Mouse (Mus musculus) left cerebral cortex, postnatal 10 days (tissue): ENCODE results near the gene Ech1. TPM values are rescaled to one million over a fixed set of nuclear protein-coding genes. Genes with fewer than 3 reads are reported as not detected.

Experiments used
- DNase-seq, 2 experiments: peaks; one replicate each; pipeline ENCODE4 v3.0.0; 2021 to 2022; ENCODE audit warnings: low spot score in 2 of 2, mixed read lengths in 1 of 2; ENCODE audit errors: extremely low spot score in 1 of 2
- intact Hi-C: fragments of 180-260 bp; cut with DNase I; formaldehyde crosslinking; loops from one replicate; pipeline ENCODE4 v1.15.1; 2025
- total RNA-seq, 2 experiments: library from RNA; stranded (reverse); gene quantifications; 2 replicates each; pipeline ENCODE4 v1.2.3; 2021

Ech1 gene
- total RNA-seq, 2 experiments from 2014 or later, result 40.8 to 43.3 TPM

DNA sequence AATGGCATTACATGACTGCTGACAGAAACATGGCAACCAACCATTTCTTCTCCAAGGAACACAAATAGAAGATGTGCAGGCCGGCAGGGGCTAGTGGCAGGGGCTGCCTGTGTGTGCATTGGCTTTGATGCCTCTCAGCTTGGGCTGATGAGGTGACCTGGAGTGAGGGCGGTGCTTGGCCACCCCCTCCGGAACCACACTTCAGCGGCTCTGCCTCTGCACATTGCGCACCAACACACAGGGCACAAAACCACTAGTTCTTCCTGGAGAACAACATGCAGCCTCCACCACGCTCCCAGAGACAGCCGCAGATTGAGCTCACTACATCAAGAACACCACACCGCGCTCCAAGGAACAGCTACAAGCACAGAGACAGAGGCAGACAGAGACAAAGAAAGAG, 8.8 kb upstream of the Ech1 start:
- no peak for DNase-seq
- intact Hi-C loops, result no loop called here

DNA sequence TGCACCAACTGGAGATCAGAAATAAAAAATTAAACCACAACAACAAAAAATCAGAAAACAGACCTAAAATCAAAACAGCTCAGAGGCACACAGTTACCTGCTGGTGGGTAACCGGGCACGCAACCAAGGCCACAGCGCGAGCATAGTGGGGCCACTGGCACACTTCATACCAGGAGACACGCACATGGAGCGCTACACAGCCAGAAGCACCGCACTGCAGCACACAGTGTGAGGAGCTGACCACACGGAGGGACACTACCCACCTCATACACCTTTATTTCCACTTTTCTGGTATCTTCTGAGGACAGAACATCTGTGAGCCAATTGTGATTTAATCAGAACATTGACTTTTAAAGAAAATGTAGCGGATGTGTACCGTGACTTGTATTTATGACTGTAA, 8.1 kb upstream of the Ech1 start:
- no peak for DNase-seq
- intact Hi-C loops, result no loop called here

DNA sequence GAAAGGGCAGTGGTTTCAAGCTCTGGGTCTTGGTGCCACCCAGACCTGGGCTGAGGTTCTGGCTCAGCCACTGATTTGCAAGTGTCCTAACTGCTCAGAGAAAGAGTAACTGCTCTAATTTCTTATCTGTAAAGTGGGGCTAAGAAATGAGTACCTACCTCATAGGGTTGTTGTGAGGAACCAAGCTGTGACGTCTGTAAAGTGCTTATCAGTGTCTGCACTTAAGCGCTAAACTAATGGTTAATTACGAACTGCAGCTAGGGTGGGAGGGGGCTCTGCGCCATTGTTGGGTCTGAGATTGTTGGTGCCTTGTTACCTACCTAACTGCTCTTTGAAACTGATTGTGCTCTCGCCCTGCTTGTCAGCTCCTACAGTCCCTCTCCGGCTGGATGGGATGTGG, 7.5 kb upstream of the Ech1 start:
- no peak for DNase-seq
- intact Hi-C loops, result no loop called here

DNA sequence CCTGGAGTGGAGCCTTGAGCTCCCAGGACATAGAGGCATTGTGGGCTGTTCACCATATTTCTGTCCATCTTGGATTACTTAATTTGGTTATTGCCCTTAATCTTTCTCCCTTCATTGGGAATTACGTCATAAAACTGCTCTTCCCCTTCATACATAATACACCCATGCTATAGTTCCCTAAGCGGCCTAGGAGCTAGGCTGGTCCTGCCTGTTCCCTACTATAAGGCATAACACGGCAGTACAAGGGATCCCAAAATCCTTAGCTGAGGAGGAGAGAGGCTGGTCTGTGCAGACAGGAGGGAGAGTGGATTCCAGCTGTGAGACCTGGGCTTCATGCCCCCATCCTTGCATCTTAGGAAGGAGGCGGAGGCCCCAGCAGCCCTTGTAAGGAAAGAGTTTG, 7.1 kb upstream of the Ech1 start:
- intact Hi-C loops, result no loop called here

DNA sequence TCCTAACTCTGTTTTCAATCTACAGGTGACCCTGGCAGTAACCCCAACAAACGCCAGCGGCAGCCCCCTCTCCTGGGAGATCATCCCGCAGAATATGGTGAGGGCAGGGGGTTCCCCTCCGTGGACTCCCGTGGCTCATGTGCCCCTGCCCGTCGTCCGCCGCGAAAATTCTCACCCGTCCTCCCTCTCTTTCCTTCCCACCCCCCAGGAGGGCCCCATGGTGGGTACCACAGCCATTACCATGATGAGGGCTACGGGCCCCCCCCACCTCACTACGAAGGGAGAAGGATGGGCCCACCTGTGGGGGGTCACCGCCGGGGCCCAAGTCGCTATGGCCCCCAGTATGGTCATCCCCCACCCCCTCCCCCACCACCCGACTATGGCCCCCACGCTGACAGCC, 6.6 kb upstream of the Ech1 start:
- intact Hi-C loops, result no loop called here
- no peak for DNase-seq

More for the DNA sequence above, 7.1 kb upstream of the Ech1 start:
- no peak for DNase-seq

DNA sequence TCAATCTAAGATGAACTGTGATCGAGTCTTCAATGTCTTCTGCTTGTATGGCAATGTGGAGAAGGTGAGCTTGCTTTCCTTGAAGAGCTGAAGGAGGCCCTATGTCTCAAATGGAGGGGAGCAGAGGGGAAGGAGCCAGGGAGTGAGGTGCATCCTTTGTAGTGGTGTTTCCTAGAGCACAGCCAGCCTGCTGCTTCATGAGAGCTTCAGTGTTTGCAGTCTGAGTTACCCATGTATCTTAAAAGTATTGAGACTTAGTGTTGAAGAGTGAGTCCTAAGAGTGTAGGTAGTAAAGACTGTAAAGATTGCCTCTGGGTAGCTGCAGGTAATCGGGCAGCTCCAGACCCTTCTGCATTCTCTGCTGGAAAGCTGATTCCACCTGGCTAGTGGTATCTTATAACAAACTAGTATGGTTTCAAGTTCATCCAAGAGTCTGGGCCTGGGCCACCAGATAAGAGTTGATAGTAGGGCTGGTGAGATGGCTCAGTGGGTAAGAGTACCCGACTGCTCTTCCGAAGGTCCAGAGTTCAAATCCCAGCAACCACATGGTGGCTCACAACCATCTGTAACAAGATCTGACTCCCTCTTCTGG, 6.1 kb upstream of the Ech1 start:
- intact Hi-C loops, result no loop called here

DNA sequence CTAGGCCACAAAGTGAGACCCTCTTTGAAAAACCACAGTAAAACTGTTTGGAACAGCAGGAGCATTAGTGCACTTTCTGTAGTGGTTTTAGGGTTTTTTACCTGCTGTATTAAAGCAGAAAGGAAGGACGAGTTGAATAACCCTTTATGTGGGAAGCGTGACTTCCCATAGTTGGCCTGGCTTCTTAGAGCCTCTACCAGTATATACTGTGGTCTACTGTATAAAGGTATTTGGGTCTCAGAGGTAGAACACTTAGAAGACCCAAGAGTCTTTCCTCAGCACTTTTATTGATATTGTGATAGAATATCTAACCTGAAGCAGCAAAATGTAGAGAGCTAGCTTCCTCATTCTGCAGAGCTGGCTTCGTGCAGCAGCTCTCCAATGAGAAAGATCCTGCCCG, 5.4 kb upstream of the Ech1 start:
- no peak for DNase-seq
- intact Hi-C loops, result no loop called here

More for the DNA sequence above, 6.1 kb upstream of the Ech1 start:
- DNase-seq, result no peak

DNA sequence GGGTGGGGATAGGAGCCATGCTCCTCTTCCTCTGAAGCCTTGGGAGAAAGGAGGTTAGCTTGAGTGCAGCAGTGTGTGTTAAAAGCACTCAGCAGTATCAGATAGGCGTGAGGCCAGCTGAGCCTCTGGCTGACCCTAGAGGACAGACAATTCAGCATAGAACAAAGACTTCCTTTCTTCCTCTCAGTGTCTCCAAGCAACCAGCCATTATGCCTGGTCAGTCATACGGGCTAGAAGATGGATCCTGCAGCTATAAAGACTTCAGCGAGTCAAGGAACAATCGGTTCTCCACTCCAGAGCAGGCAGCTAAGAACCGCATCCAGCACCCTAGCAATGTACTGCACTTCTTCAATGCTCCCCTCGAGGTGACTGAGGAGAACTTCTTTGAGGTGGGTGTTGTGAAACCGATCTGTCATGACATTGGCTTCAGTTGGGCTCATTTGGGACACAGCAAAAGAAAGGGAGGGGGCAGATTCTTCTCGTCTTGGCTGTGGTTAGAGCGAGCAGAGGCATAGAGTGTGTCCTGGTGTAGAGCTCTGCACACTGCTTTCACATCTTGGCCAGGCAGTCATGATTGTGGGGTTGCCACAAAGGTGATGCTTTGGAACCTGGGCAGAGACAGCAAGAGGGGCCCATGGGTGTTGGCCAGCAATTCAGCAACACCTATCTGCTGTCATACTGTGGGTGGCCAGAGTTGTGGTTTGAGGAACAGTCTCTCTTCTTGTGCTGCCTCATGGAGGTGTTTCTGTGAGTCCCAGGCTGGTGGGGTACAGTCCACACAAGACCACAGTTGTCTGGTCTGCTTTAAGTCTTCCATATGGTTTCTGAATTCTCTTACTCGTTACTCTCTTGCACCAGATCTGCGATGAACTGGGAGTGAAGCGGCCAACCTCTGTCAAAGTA, 4.4 kb upstream of the Ech1 start:
- intact Hi-C loops, result no loop called here
- no peak for DNase-seq

DNA sequence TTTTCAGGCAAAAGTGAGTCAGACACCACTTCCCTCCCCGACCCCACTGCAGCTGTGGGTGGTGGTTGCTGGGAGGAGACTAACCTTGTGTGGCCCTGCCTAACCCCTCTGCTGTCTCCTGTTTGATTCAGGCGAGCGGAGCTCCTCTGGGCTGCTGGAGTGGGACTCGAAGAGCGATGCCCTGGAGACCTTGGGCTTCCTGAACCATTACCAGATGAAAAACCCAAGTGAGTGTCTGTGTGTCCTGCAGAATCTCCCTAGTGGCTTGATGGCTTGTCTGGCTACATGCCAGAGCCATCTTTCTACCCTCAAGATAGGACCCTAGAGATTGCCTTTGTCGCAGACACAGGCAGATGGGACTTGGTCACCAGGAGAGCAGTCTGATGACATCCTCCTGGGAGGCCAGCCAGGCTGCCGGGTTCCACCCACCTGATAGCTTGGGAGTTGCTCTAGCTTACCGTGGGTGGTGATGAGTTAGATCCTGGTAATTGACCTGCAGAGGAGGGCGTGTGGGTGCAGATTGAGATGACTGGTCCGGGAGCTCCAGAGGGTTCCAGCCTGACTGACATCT, 3.7 kb upstream of the Ech1 start:
- DNase-seq, result peak in 1 of 2 experiments; percentile 71
- intact Hi-C loops, result no loop called here

DNA sequence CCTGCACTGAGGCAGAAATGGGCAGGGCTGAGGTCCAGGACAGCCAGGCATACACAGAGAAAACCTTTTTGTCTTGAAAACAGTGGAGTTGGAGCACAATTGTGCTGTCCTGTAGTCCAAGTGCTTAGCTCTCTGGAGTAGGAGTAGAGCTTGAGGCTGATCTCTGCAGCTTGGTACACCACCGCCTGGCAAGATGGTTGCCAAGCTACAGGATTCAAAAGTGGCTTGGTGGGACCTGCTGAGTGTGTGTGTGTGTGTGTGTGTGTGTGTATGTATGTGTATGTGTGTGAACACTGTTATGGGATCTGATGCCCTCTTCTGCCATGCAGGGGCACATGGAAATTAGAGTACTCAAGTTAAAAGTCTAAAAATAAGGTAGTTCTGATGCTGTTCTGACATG, 2.5 kb upstream of the Ech1 start:
- no peak for DNase-seq
- intact Hi-C loops, result no loop called here

DNA sequence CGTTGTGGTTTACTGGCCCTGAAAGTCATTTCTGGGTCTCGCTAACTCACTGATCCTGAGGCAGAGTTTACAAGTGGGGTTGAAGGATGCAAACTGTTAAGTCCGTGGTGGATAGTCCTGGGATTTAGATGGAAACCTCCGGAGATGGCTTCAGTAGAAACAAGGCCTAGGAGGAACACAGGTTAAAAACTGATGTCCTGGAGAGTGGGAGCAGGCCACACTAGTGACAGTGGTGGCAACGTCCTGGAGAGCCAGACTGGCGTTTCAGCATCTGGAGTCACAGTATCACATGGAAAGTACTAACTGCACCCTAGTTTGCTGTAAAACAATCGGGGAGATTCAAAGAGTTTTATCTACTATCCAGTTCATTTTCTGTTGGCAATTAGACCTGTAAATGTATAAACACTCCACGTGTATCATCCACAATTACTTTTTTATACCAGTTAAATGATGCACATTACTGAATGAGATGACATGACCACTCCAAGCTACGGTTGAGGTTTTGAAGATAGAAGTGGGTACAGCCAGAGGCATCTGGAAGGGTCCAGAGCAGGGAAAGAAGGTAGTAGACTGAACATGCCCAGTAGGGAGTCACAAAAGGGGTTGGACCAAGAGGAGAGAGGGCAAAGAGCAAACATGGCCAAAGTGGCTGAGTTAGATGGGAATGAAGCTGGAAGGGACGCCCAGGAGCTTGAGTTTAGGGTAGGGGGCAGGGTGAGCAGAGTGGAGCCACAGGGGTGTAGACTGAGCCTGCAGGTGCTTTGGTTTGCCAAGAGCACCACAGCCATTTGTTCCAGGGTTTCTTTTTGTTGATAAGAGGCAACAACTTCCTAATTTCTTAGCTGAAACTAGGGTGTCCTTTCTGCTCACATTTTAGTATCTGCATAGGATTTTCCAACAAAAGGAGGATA, 1.8 kb upstream of the Ech1 start:
- no peak for DNase-seq
- intact Hi-C loops, result no loop called here

DNA sequence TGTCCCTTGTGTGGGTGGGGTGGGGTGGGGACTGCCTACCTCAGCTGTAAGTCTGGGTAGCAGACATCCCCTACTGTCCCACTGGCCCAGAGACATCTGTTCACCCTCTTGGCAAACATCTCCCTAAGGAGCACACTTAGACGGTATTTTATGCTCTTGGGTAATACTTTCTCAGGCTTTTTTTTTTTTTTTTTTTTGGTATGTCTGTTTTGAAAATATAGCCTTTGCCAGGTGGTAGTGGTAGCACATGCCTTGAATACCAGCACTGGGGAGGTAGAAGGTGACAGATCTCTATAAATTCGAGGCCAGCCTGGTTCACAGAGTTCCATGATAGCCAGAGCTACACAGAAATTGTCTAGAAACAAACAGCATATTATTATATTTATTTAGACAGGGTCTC, 1.1 kb upstream of the Ech1 start:
- intact Hi-C loops, result no loop called here
- no peak for DNase-seq

DNA sequence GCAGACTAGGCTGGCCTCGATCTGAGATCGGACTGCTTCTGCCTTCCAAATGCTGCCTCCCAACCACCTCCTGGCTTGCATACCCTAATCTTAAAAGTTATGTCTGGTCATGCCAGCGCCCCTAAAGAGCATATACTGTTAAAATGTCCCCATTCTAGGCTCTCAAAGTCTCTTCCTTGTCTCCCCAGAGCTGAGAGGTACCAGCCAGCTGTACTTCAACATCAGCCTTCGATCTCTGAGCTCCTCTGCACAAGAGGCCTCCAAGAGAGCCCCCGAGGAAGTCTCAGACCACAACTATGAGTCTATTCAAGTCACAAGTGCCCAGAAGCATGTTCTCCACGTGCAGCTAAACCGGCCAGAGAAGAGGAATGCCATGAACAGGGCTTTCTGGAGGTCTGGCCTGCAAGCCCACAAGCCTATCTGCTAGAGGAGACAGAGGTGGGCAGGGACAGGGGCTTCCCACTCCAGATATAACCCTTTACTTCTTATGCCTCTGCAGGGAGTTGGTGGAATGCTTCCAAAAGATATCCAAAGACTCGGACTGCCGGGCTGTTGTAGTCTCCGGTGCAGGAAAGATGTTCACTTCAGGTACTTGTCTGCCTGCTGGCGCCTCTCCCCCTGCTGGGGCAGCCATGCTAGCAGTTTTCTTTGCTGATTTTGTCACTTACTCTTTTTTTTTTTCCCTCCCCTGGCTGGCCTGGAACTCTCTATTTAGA, 827 bp downstream of the Ech1 start:
- no peak for DNase-seq

DNA sequence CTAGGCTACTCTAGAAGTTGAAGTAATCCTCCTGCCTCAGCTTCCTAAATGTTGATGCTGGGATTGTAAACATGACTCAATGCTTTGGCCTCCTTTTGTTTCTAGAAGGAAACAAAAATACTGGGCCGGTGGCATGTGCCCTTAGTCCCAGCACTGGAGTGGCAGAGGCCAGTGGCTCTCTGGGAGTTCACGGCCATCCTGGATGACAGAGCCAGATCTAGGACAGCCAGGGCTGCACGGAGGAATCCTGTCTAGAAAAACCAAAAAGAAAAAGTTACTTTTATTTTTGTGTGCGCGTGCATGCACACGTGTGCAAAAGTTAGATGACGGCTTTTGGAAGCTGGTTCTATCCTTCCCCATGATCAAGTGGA, 1.4 kb downstream of the Ech1 start:
- no peak for DNase-seq
- intact Hi-C loops, result loop anchor here (5.0 kb wide), 1 partner anchor 41 kb away; no protein-coding TSS in a partner anchor

More for the DNA sequence above, 827 bp downstream of the Ech1 start:
- intact Hi-C loops, result loop anchor here (5.0 kb wide), 1 partner anchor 41 kb away; no protein-coding TSS in a partner anchor

DNA sequence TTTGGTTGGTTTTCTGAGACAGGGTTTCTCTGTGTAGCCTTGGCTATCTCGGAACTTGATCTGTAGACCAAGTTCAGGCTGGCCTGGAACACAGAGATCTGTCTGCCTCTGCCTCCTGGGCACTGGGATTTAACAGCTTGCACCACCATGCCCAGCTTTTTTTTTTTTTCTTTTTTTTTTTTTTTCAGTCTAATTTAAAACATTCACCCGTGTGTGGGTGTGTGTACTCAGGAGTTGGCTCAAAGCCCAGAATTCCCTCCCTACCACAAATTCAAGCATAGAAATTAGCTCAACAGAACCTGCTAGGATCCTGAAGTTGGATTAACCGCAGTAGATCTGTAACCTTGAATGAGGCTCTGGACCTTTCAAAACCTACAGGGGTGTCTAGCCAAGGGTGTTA, 2.3 kb downstream of the Ech1 start:
- intact Hi-C loops, result loop anchor here (1.0 to 5.0 kb wide), 2 partner anchors 15 to 40 kb away; no protein-coding TSS in a partner anchor

DNA sequence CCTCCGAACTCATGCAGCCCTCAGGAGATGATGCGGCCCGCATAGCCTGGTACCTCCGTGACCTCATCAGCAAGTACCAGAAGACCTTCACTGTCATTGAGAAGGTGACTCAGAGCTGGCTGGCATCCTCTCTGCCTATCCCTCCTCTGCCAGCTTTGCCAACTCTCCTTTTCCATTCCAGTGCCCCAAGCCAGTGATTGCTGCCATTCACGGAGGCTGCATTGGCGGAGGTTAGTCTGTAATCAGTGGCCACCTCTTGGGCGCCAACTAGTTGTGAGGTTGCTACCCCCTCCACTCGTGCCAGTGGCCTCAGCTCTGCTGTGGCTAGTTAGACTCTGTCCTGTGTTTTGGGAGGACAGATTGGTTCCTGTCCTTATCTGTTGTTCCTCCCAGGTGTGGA, 4.8 kb downstream of the Ech1 start:
- intact Hi-C loops, result loop anchor here (5.0 kb wide), 1 partner anchor 37 kb away; no protein-coding TSS in a partner anchor
- DNase-seq, result no peak

More for the DNA sequence above, 2.3 kb downstream of the Ech1 start:
- peak; percentile 62 to 78 for DNase-seq

DNA sequence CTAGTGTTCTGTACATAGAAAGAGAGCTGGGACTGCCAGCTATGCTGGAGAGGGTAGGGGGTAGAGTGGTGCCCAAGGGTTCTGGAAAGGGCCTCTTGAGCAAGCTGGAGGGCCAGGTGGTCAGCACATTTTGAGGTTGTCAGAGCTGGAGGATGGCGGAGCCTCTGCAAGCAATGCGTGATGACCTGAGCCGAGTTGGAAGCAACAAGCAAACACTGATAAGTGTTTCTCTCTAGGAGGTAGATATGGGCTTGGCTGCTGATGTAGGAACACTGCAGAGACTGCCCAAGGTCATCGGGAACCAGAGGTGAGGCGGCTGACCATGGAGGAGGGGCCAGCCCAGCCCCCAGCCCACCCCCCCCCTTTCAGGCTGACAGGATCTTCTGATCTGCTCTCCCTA, 6.0 kb downstream of the Ech1 start:
- DNase-seq, result no peak
- intact Hi-C loops, result no loop called here

DNA sequence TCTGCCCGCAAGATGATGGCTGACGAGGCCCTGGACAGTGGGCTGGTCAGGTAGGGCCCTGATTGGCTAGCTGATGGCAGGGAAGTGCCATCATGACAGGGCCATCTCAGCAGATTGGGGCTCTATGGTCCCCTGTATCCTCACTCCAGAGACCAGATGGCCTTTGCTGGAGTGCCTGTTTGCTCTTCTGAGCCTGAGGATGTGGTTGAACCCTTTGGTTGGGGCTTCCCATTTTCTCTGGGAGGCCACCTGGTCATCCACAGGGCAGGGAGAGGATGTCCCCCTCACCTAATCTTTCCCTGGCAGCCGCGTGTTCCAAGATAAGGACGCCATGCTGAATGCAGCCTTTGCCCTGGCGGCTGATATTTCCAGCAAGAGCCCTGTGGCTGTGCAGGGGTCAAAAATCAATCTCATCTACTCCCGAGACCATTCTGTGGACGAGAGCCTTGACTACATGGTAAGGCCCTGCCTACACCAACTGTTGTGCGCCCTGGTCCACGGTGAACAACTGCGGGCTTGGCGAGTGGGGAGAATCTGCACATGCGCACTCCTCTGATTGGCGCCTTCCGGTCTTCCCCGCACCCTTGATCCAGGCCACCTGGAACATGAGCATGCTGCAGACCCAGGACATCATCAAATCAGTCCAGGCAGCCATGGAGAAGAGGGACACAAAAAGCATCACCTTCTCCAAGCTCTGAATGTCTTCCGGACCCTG, 6.6 kb downstream of the Ech1 start:
- intact Hi-C loops, result no loop called here
- DNase-seq, result no peak
